Mouse (Mus musculus) MEL (cell line): ENCODE data around the gene Taar8b. TPM values are rescaled to one million over a fixed set of nuclear protein-coding genes. Genes with fewer than 3 reads are reported as not detected.

Source experiments
- DNase-seq: peaks from one replicate; pipeline ENCODE4 v3.0.0; 2011; ENCODE audit warnings: low read depth, low spot score
- H3K27ac ChIP-seq: 2 replicates; pipeline ENCODE4 v1.5.1; 2012; ENCODE audit warnings: low read depth, mild to moderate bottlenecking, control low read depth, low read length, moderate library complexity; ENCODE audit not compliant: control insufficient read depth
- H3K27me3 ChIP-seq, 2 experiments: fragments of 150-350 bp in 1 of 2; sonication (generic) in 1 of 2; 2 replicates each; pipeline ENCODE4 v1.6.1; 2012; ENCODE audit warnings: low read length in 2 of 2, mild to moderate bottlenecking in 2 of 2, improper control_type of control experiment in 1 of 2, moderate library complexity in 1 of 2; ENCODE audit not compliant: insufficient read depth in 2 of 2, control insufficient read depth in 1 of 2
- H3K36me3 ChIP-seq, 2 experiments: 2 replicates each; pipeline ENCODE4 v1.6.1; 2012 to 2014; ENCODE audit warnings: low read length in 2 of 2, improper control_type of control experiment in 1 of 2, inconsistent platforms in 1 of 2, mild to moderate bottlenecking in 1 of 2; ENCODE audit not compliant: insufficient read depth in 2 of 2, control insufficient read depth in 1 of 2
- H3K4me1 ChIP-seq, 2 experiments: fragments of 150-350 bp in 1 of 2; sonication (generic) in 1 of 2; 2 replicates each; pipeline ENCODE4 v1.6.1; 2012; ENCODE audit warnings: low read length in 2 of 2, improper control_type of control experiment in 1 of 2, mild to moderate bottlenecking in 1 of 2; ENCODE audit not compliant: insufficient read depth in 2 of 2, control insufficient read depth in 1 of 2
- H3K4me3 ChIP-seq, 2 experiments: fragments of 150-350 bp in 1 of 2; sonication (generic) in 1 of 2; 2 replicates each; pipeline ENCODE4 v1.5.1; 2012; ENCODE audit warnings: low read depth in 2 of 2, low read length in 2 of 2, mild to moderate bottlenecking in 2 of 2, moderate library complexity in 2 of 2, control low read depth in 1 of 2, improper control_type of control experiment in 1 of 2; ENCODE audit not compliant: control insufficient read depth in 1 of 2, insufficient read depth in 1 of 2
- H3K79me2 ChIP-seq: 2 replicates; pipeline ENCODE4 v1.6.1; 2012; ENCODE audit warnings: mild to moderate bottlenecking, low read length, moderate library complexity; ENCODE audit not compliant: control insufficient read depth, poor library complexity, insufficient read depth
- H3K9ac ChIP-seq: 2 replicates; pipeline ENCODE4 v1.6.1; 2012; ENCODE audit warnings: low read depth, mild to moderate bottlenecking, control low read depth, low read length, moderate library complexity; ENCODE audit not compliant: control insufficient read depth, poor library complexity, severe bottlenecking
- H3K9me3 ChIP-seq: fragments of 150-350 bp; sonication (generic); replicated peaks from 2 replicates; pipeline ENCODE4 v1.6.1; 2012; ENCODE audit warnings: mild to moderate bottlenecking, low read length, improper control_type of control experiment, moderate library complexity; ENCODE audit not compliant: insufficient read depth
- ELF1 ChIP-seq: IDR thresholded peaks from 2 replicates; pipeline ENCODE4 v1.6.1; 2014; ENCODE audit warnings: low read depth, mild to moderate bottlenecking, inconsistent platforms, low read length, improper control_type of control experiment, moderate library complexity
- EP300 ChIP-seq, 2 experiments: IDR thresholded peaks; 2 replicates each; pipeline ENCODE4 v1.6.1; 2011; ENCODE audit warnings: improper control_type of control experiment in 2 of 2, low read length in 2 of 2, low read depth in 1 of 2, mild to moderate bottlenecking in 1 of 2
- ETS1 ChIP-seq: IDR thresholded peaks from 2 replicates; pipeline ENCODE4 v1.6.1; 2012; ENCODE audit warnings: low read depth, mild to moderate bottlenecking, inconsistent platforms, low read length, improper control_type of control experiment, moderate library complexity
- GATA1 ChIP-seq: IDR thresholded peaks from 2 replicates; pipeline ENCODE4 v1.6.1; 2011; ENCODE audit warnings: low read depth, low read length, improper control_type of control experiment
- HCFC1 ChIP-seq: IDR thresholded peaks from 2 replicates; pipeline ENCODE4 v1.6.1; 2012; ENCODE audit warnings: low read depth, mild to moderate bottlenecking, inconsistent platforms, low read length, improper control_type of control experiment, moderate library complexity
- MAZ ChIP-seq: IDR thresholded peaks from 2 replicates; pipeline ENCODE4 v1.6.1; 2012; ENCODE audit warnings: low read depth, mild to moderate bottlenecking, inconsistent platforms, low read length, improper control_type of control experiment
- MXI1 ChIP-seq: IDR thresholded peaks from 2 replicates; pipeline ENCODE4 v1.6.1; 2011; ENCODE audit warnings: mild to moderate bottlenecking, low read depth, low read length, improper control_type of control experiment
- MYB ChIP-seq: IDR thresholded peaks from 2 replicates; pipeline ENCODE4 v1.6.1; 2011; ENCODE audit warnings: mild to moderate bottlenecking, low read depth, low read length, improper control_type of control experiment
- NRF1 ChIP-seq: IDR thresholded peaks from 2 replicates; pipeline ENCODE4 v1.6.1; 2014; ENCODE audit warnings: low read depth, mild to moderate bottlenecking, inconsistent platforms, low read length, improper control_type of control experiment, moderate library complexity; ENCODE audit not compliant: poor library complexity, insufficient read depth, severe bottlenecking
- POLR2A ChIP-seq, 2 experiments: IDR thresholded peaks; 2 replicates each; pipeline ENCODE4 v1.6.1; 2011 to 2012; ENCODE audit warnings: low read length in 2 of 2, mild to moderate bottlenecking in 2 of 2, control low read depth in 1 of 2, improper control_type of control experiment in 1 of 2, low read depth in 1 of 2, moderate library complexity in 1 of 2; ENCODE audit not compliant: control insufficient read depth in 1 of 2, insufficient read depth in 1 of 2, poor library complexity in 1 of 2
- POLR2AphosphoS2 ChIP-seq: IDR thresholded peaks from 2 replicates; pipeline ENCODE4 v1.6.1; 2011; ENCODE audit warnings: low read length, improper control_type of control experiment
- POLR2AphosphoS5 ChIP-seq: IDR thresholded peaks from 2 replicates; pipeline ENCODE4 v1.6.1; 2012; ENCODE audit warnings: low read depth, borderline replicate concordance, mild to moderate bottlenecking, inconsistent platforms, low read length, moderate library complexity, mixed read lengths
- RAD21 ChIP-seq: IDR thresholded peaks from 2 replicates; pipeline ENCODE4 v1.6.1; 2011; ENCODE audit warnings: mild to moderate bottlenecking, low read depth, low read length, improper control_type of control experiment
- RCOR1 ChIP-seq: IDR thresholded peaks from 2 replicates; pipeline ENCODE4 v1.6.1; 2012; ENCODE audit warnings: low read depth, mild to moderate bottlenecking, inconsistent platforms, low read length, improper control_type of control experiment
- SIN3A ChIP-seq: IDR thresholded peaks from 2 replicates; pipeline ENCODE4 v1.6.1; 2012; ENCODE audit warnings: low read length, improper control_type of control experiment, inconsistent platforms
- SMC3 ChIP-seq: IDR thresholded peaks from 2 replicates; pipeline ENCODE4 v1.6.1; 2011; ENCODE audit warnings: low read depth, low read length, improper control_type of control experiment
- TAL1 ChIP-seq: IDR thresholded peaks from 2 replicates; pipeline ENCODE4 v1.6.1; 2012; ENCODE audit warnings: mild to moderate bottlenecking, inconsistent platforms, low read length, moderate library complexity, mixed read lengths
- TCF12 ChIP-seq: IDR thresholded peaks from 2 replicates; pipeline ENCODE4 v1.6.1; 2014; ENCODE audit warnings: low read depth, mild to moderate bottlenecking, inconsistent platforms, low read length, improper control_type of control experiment, moderate library complexity
- UBTF ChIP-seq: IDR thresholded peaks from 2 replicates; pipeline ENCODE4 v1.6.1; 2012; ENCODE audit warnings: low read depth, mild to moderate bottlenecking, inconsistent platforms, low read length, improper control_type of control experiment, moderate library complexity, borderline replicate concordance; ENCODE audit not compliant: insufficient read depth
- USF1 ChIP-seq: IDR thresholded peaks from 2 replicates; pipeline ENCODE4 v1.6.1; 2014; ENCODE audit warnings: low read depth, mild to moderate bottlenecking, inconsistent platforms, low read length, improper control_type of control experiment, moderate library complexity
- ZKSCAN1 ChIP-seq: IDR thresholded peaks from 2 replicates; pipeline ENCODE4 v1.6.1; 2012; ENCODE audit warnings: low read depth, mild to moderate bottlenecking, inconsistent platforms, low read length, improper control_type of control experiment, moderate library complexity
- ZMIZ1 ChIP-seq: IDR thresholded peaks from 2 replicates; pipeline ENCODE4 v1.6.1; 2012; ENCODE audit warnings: low read depth, mild to moderate bottlenecking, inconsistent platforms, low read length, improper control_type of control experiment, moderate library complexity
- ZNF384 ChIP-seq: IDR thresholded peaks from 2 replicates; pipeline ENCODE4 v1.6.1; 2012; ENCODE audit warnings: low read depth, mild to moderate bottlenecking, inconsistent platforms, low read length, improper control_type of control experiment
- polyA plus RNA-seq, 2 experiments: library from polyadenylated mRNA; stranded (reverse) in 1 of 2; unstranded in 1 of 2; fragments of >175 nt in 1 of 2; fragments of >200 nt in 1 of 2; gene quantifications; 2 replicates each; pipeline versions ENCODE4 v1.2.1 to v1.2.4; 2012; ENCODE audit warnings: low replicate concordance in 2 of 2, low read depth in 1 of 2; ENCODE audit not compliant: insufficient read length in 2 of 2, insufficient read depth in 1 of 2, missing spikeins in 1 of 2
- total RNA-seq: library from RNA; depleted of rRNA; stranded (reverse); fragments of 300-350 nt; gene quantifications from 2 replicates; pipeline ENCODE4 v1.2.3, GENCODE M21; 2012

Taar8b gene
- total and polyA plus RNA-seq, 3 experiments, result not detected

DNA sequence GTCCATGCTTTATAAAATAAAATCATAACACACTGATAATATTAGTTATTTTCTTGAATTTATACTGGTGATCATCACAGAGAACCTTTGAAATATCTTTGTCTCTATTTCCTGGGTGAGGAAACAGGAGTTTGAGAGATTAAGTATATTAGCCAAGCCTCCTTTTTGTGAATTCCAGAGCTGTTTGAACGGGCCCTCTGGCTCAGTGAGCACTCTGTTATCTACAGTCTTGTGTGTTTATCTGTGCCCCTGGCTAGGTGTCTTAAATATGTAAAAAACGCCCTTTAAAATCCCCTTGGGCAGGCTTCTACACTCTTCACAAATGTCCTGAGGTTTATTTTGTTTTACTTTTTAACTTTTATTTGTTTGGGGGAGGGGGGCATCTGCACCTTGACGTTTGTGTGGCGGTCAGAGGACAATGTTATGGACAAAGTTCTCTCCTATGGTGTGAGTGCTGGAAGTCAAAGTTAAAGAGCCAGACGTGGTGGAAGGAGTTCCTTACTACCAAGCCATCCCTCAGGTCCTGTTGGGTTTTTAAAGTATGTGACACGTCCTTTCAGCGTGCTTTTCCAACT is 42.1 kb upstream of the Taar8b start:
- Histone ChIP-seq H3K27me3 (no peaks in the 10 kb centered on the region; a peak in 1 of 4 replicates), H3K27ac (peak overlapping the region; percentile 95), H3K9ac (peak overlapping the region; percentile 20; the same call in 1 of the 2 replicates), H3K36me3 (peaks cover 0 to 23% of the 10 kb centered on the region in 2 experiments; a peak in 2 of 4 replicates), H3K4me1 (peaks cover 6 to 15% of the 10 kb centered on the region in 2 experiments), H3K4me3 (0 out of 4 replicates have a peak overlapping the region, but pooled peaks of 1 of the 2 experiments have one; percentile 2), H3K79me2 (no peaks in the 10 kb centered on the region), H3K9me3 (no peaks in the 10 kb centered on the region)
- peak; percentile 67 for DNase-seq
- TF ChIP-seq RAD21 (no peak), ELF1 (no peak), SIN3A (peak; percentile 23; the same call in 1 of the 2 replicates), SMC3 (no peak), MAZ (0 out of 2 replicates have a peak, but pooled peaks have one; percentile 12), TAL1 (no peak), HCFC1 (no peak), MXI1 (no peak), EP300 (IDR thresholded peaks at IDR 0.05; ENCODE audit: low read depth in 1 of 2, low read length in 2 of 2) (peak; percentile 65 to 69), POLR2AphosphoS2 (no peak), TCF12 (peak; percentile 35; the same call in 1 of the 2 replicates), UBTF (no peak), MYB (no peak), ZMIZ1 (no peak), USF1 (no peak), RCOR1 (0 out of 2 replicates have a peak, but pooled peaks have one; percentile 31), NRF1 (no peak), GATA1 (peak; percentile 81), POLR2AphosphoS5 (no peak), ETS1 (peak; percentile 45; the same call in 1 of the 2 replicates), ZNF384 (0 out of 2 replicates have a peak, but pooled peaks have one; percentile 22), POLR2A (IDR thresholded peaks at IDR 0.05; ENCODE audit: control insufficient read depth in 1 of 2, insufficient read depth in 1 of 2, low read depth in 1 of 2, low read length in 2 of 2, poor library complexity in 1 of 2) (no peak), ZKSCAN1 (no peak)
